Mouse (Mus musculus) left cerebral cortex, adult 2 months (tissue): ENCODE results near the gene Amdhd2. TPM values are rescaled to one million over a fixed set of nuclear protein-coding genes. Genes with fewer than 3 reads are reported as not detected.

Source experiments
- DNase-seq, 2 experiments: peaks; one replicate each; pipeline ENCODE4 v3.0.0; 2021 to 2022; ENCODE audit warnings: low spot score in 2 of 2, mixed read lengths in 1 of 2; ENCODE audit errors: extremely low spot score in 1 of 2
- H3K27ac ChIP-seq: fragments of 200-600 bp; 2 replicates; pipeline ENCODE4 v1.8.1; 2022
- H3K4me3 ChIP-seq: fragments of 200-600 bp; 2 replicates; pipeline ENCODE4 v1.8.1; 2022
- CTCF ChIP-seq: fragments of 200-600 bp; IDR thresholded peaks from 2 replicates; pipeline ENCODE4 v1.8.1; 2022; ENCODE audit warnings: antibody characterized with exemption, mild to moderate bottlenecking, moderate library complexity
- intact Hi-C: fragments of 180-260 bp; cut with DNase I; formaldehyde crosslinking; loops from one replicate; pipeline ENCODE4 v1.15.1; 2025
- long read RNA-seq, 2 experiments: library from polyadenylated mRNA; stranded (forward); transcript quantifications; one replicate each; pipeline ENCODE4 v2.0.0; 2021; ENCODE audit warnings: borderline mapping rate in 2 of 2
- total RNA-seq, 2 experiments: library from RNA; stranded (reverse); gene quantifications; 2 replicates each; pipeline ENCODE4 v1.2.3; 2021

Gene Amdhd2
- total RNA-seq = 10 to 100 TPM; 29.2 to 32.0 TPM
- long read RNA-seq, experiment 1, transcript Amdhd2-201 (11 exons, 1,496 nt) = major isoform, 5 of 10 reads
- long read RNA-seq, experiment 1, partial matches to known transcripts = 1 of 10 reads
- long read RNA-seq, experiment 1, other reads (novel, unspliced or antisense) = 4 of 10 reads
- long read RNA-seq, experiment 2, partial matches to known transcripts = 0 of 7 reads
- long read RNA-seq, experiment 2, other reads (novel, unspliced or antisense) = 3 of 7 reads

GRCm38 (mm10) chr17:24163176-24163962, at the start of gene Amdhd2:
Gene Amdhd2, minus strand, starts transcription at chr17:24163766.
- Histone ChIP-seq H3K27ac (peak within 1 kb of the TSS; percentile 95), H3K4me3 (peak within 1 kb of the TSS; percentile 81)
- TF ChIP-seq CTCF = no peak
- DNase-seq = peak; percentile 97
- intact Hi-C loops = no loop called here

GRCm38 (mm10) chr17:24213186-24213585, 49.6 kb upstream of the Amdhd2 start:
- DNase-seq = no peak
- Histone ChIP-seq H3K27ac (peak overlapping the region; percentile 99; the same call in 1 of the 2 replicates), H3K4me3 (no peak overlapping the region)
- intact Hi-C loops = no loop called here
- no peak for TF ChIP-seq CTCF

- peak overlapping the region; percentile 99; the same call in 1 of the 2 replicates for H3K27ac ChIP-seq
- peak; percentile 43 for TF ChIP-seq CTCF
- intact Hi-C loops = no loop called here
- DNase-seq = no peak
- H3K4me3 ChIP-seq = peak overlapping the region; percentile 66; the same call in 1 of the 2 replicates
Observed at GRCm38 (mm10) chr17:24212441-24213018, 49.0 kb upstream of the Amdhd2 start.

- Histone ChIP-seq H3K4me3 (peak overlapping the region; percentile 66), H3K27ac (peak overlapping the region; percentile 99)
- TF ChIP-seq CTCF = no peak
- intact Hi-C loops = no loop called here
- peak; percentile 85 to 86 for DNase-seq
Observed at GRCm38 (mm10) chr17:24211631-24212440, 48.3 kb upstream of the Amdhd2 start.

GRCm38 (mm10) chr17:24210591-24210990, 47.0 kb upstream of the Amdhd2 start:
- no peak for TF ChIP-seq CTCF
- Histone ChIP-seq H3K4me3 (no peak overlapping the region), H3K27ac (peak overlapping the region; percentile 15; the same call in 1 of the 2 replicates)
- intact Hi-C loops = no loop called here
- no peak for DNase-seq

- Histone ChIP-seq H3K27ac (peak overlapping the region; percentile 98), H3K4me3 (no peak overlapping the region)
- DNase-seq = no peak
- intact Hi-C loops = no loop called here
- TF ChIP-seq CTCF = no peak
Observed at GRCm38 (mm10) chr17:24209916-24210240, 46.3 kb upstream of the Amdhd2 start.

- Histone ChIP-seq H3K4me3 (peak within 1 kb of the TSS; percentile 84), H3K27ac (peak within 1 kb of the TSS; percentile 98)
- intact Hi-C loops = no loop called here
- TF ChIP-seq CTCF = no peak
- peak; percentile 52 to 54 for DNase-seq
Observed at GRCm38 (mm10) chr17:24209043-24209915, 45.7 kb upstream of the Amdhd2 start, which contains the start of gene Ntn3. Gene Ntn3, minus strand, starts transcription at chr17:24209531.

- peak in 1 of 2 experiments; percentile 27 for DNase-seq
- Histone ChIP-seq H3K4me3 (peak overlapping the region; percentile 84), H3K27ac (peak overlapping the region; percentile 98)
- intact Hi-C loops = no loop called here
- TF ChIP-seq CTCF = no peak
Observed at GRCm38 (mm10) chr17:24208641-24209042, 45.1 kb upstream of the Amdhd2 start.

GRCm38 (mm10) chr17:24207768-24208640, 44.4 kb upstream of the Amdhd2 start:
- no peak for TF ChIP-seq CTCF
- no peak for DNase-seq
- intact Hi-C loops = no loop called here
- peak overlapping the region; percentile 98 for H3K27ac ChIP-seq
- H3K4me3 ChIP-seq = peak overlapping the region; percentile 84
